Mouse (Mus musculus): ENCODE measurements around the gene Fam240a. TPM values are rescaled to one million over a fixed set of nuclear protein-coding genes. Genes with fewer than 3 reads are reported as not detected.

Fam240a gene
- total RNA-seq, 2 experiments from 2014 or later = not detected

DNA sequence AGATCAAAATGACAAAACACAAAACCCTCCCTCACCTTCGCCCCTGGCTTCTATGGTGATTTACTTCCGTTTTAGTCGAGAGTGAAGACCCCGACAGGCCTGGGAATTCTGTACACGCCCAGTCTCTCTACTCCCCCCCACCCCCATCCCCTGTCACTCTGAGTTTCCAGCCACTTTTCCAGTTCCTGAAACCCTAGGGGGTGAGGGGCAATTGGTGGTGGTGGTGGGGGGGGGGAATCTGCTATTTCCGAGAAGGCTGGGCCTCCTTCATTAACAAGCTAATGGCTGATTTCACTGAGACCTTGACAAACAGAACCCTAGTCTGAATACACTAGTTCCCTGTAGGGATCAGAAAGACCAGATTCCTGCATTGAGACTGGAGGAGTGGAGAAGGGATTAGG lies 30.6 kb upstream of the Fam240a start:
- DNase-seq (ENCODE audit: low spot score in 2 of 2) = no peak
- intact Hi-C loops (cut with DNase I) = no loop called here

DNA sequence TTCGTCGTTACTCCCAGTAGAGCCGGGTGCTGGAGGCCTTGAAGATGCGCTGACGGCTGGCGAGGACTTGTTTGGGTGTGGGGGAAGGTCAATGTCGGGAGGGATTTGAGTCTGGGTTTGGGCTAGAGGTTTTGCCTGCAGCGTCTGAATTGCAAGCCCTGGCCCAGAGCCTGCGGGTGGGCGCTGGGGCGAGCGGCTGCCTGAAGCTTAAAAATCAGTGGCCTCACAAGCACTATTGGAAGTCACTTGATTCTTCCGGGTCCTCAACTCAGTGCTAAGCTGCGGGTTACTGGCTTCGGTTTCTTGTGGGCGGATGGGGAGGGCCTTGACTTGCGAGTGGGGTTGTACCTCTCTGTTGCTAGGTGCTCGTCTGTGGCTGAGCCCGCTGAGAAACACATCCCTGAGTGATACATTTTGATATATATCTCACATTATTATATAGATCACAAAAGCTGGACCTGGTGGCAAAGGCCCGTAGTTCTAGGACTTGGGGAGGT lies 29.9 kb upstream of the Fam240a start:
- intact Hi-C loops (cut with DNase I) = no loop called here
- no peak for DNase-seq (ENCODE audit: low spot score in 2 of 2)

DNA sequence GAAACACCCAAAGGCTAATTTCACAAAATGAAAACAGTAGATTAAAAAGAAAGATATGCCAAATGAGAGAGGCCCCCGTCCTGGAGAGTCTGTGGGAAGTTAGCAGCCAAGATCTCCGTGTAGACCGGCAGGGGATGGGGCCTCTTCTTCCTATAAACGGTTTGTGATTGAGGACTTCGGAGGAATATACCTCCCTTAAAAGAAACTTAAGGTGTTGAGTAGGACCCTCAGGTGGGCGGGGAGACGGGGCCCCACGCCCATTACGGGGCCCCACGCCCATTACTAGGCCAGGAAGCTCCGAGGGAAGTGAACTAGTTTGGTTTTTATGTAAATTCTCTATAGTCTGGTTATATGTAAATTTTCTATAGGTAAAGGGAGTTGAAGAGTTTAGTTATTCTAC lies 29.3 kb upstream of the Fam240a start, which contains the start of gene Tdgf1:
Gene Tdgf1 (minus strand): TSS at position 233 of the 400 bp plus-strand sequence.
- DNase-seq (ENCODE audit: low spot score in 2 of 2) = no peak
- intact Hi-C loops (cut with DNase I) = no loop called here

DNA sequence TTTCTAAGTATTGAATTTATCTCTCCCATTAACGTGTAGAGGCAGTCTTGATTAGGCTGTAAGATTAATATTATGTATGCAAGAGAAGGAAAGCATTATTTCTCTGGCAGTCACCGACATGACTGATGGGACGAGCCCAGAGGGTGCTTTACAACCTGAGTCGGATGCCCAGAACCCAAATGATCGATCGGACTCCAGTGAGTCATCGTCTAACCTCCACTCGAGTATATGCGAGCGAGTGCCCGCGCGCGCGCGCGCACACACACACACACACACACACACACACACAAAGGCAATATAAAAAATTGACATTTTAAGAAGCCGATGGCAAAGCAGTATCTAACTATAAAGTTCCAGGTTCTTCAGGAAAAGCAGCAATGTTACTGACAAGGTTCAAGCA lies 28.7 kb upstream of the Fam240a start:
- intact Hi-C loops (cut with DNase I) = no loop called here
- DNase-seq (ENCODE audit: low spot score in 2 of 2) = no peak

DNA sequence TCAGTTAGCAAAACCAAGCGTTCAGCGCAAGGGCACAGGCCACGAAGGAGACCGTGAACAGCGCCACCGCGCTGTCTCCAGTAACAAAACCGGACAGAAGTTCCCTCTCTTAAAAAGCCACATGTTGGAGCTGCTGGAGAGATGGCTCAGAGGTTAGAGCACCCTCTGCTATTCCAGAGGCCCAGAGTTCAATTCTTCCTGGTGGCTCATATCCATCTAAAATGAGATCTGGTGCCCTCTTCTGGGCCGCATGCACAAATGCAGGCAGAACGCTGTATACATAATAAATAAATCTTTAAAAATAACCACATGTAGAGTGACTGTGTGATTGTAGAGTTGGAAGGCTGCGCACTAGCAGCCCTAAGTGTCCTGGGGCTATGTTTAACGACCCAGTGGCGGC lies 27.6 kb upstream of the Fam240a start:
- DNase-seq (ENCODE audit: low spot score in 2 of 2) = no peak

DNA sequence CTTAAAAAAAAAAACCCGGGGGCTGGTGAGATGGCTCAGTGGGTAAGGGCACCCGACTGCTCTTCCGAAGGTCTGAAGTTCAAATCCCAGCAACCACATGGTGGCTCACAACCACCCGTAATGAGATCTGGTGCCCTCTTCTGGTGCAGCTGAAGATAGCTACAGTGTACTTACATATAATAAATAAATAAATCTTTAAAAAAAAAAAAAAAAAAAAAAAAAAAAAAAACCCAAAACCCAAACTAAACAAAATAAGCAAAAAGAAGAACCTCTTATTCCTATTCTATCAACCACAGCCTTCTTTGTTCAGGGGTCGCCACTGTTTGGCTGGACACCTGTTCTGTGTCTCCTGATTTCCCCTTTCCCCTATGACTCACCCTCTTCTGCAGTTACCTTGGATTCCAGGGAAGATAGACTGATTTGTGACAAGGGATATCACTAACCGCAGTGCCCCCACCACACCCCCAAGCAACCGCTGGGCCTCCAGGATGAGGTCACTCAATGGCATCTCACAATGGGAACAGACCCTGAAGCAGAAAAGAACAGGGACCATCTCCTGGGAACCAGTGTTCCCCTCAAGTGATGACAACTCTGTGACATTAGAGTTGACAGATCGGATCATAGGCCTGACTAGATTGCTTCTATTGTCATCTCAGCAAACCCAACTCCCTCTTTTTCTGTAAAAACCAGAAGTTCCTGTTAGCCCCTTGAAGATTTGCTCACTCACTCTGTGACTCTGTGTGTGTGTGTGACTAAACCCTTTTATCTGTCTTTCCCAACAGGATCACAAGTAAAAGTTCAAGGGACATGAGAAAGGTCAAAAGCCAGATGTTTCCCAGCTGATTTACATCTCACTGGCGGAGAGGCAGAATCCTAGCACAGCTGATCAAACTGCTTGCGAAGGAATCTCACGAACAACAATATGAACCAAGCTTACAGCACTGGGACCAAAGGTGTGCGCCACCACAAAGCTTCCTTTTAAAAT lies 21.1 kb upstream of the Fam240a start:
- intact Hi-C loops (cut with DNase I) = no loop called here
- no peak for DNase-seq (ENCODE audit: low spot score in 2 of 2)

More for the DNA sequence above, 27.6 kb upstream of the Fam240a start:
- intact Hi-C loops (cut with DNase I) = no loop called here

DNA sequence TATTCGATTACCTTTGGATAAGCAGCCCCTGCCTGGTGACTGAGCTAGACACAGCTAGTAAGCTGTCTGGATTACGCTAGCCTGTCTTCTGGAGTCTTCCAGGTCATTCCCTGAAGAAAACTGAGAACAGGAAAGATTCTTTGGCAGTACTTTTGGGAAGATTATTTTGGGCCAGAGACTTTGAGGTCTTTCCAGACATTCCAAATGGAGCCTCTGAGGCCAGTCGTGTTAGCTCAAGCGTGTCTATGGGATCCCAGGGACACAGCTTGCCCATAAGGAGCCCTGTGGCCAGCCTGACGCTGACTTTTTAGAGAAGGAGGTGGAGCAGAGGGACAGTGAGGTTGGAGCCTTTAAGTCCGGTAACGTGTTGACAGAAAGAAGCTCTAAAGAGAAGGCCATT lies 19.3 kb upstream of the Fam240a start:
- intact Hi-C loops (cut with DNase I) = no loop called here
- no peak for DNase-seq (ENCODE audit: low spot score in 2 of 2)

DNA sequence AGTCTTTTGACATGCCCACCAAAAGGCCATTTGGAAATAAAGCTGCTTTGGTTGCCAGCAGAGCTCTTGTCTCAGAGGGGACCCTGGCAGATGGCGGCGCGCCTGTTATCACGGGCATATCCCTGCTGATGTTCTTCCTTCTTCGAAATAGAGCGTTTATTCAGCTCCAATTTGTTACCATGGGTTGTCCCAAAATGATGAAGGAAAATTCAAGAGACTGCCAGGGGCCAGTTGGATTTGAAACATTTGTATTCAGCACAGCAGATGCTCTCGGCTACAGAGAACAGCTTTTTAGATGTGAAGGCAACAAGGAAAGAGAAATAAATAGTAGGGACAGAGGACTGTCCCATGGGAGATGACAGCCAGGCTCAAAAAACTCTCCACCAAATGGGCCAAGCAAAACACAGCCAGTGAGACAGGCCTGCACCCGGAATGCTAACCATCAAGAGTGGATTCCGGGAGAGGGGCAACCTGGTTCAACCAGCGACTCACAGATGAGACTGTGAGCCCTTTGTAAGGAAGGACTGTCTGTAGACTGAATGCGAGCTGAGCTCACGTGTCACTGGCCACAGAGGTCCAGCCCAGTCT lies 17.3 kb upstream of the Fam240a start:
- DNase-seq (ENCODE audit: low spot score in 2 of 2) = peak; percentile 32 to 56
- intact Hi-C loops (cut with DNase I) = no loop called here

DNA sequence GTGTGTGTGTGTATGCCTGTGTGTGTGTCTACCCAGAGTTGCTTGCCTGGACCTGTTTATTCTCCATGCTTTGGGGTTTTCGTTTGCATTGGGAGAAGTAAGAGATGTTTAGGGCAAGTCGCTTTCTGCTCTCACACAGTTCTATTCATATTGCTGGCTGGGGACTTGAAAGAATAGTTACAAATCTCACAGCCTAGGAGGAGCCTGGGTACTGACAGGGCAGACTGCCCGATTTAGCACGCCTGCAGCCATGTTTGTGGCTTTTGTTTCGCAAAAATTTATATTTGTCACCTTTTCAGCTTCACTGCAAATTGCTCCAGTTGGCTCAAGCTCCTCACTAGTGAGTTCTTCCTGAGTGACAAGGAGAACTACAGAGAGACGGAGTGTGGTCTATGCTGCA lies 14.9 kb upstream of the Fam240a start:
- intact Hi-C loops (cut with DNase I) = no loop called here

DNA sequence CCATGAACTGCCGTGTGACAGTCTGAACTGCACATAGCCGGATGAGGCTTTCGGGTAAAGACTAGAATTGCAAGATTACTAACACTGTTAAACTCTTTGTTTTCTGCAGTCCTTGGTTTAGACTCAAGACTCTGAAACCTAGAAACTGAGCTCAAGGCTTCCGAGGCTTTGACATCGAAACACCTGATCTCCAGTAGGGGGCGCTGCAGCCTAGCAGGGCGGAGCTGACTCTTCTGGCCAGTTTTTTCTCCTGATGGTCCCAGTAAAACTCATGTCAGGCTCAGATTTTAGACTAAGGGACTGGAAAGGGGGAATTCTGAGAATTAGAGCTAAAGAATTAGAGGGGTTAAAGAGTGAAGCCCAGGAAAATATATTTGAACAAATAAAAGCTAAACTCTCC lies 6.1 kb upstream of the Fam240a start:
- intact Hi-C loops (cut with DNase I) = loop anchor here (5.0 kb wide), 1 partner anchor 150 kb away; no protein-coding TSS in a partner anchor
- peak; percentile 65 to 67 for DNase-seq (ENCODE audit: low spot score in 2 of 2)

More for the DNA sequence above, 14.9 kb upstream of the Fam240a start:
- DNase-seq (ENCODE audit: low spot score in 2 of 2) = no peak

DNA sequence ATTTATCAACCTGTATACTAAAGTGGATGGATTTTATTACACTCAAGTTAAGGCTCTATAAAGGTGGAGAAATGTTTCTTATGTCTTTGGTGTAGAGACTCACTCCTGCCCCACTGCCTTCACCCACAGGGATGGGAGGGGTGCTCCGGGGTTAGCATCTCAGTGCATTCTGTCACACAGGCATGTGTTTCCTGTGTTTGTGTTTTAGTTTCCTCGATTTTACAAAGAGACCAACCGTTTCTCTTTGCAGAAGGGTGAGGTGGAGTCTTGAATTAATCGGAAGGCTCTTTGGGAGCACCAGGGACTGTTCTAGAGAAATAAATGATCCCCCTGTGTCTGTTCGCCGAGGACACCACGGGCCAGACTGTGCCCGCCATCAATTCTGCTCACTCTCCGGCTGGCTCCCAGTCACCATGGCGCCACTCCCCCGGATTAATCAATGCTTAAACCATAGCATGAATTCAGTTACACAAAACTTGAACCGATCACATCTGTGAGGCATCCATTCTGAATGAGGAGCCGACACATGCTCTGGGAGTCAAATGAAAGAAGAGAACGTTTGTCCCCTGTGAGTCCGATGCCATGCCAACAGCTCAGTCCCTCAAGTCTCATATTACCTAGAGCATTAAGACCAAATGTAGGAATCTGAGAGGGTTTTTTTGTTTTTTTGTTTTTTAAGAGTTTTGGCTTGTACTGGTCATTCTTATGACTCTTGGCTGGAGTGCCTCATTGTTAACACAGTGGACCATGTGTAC lies 4.2 kb upstream of the Fam240a start:
- intact Hi-C loops (cut with DNase I) = loop anchor here (5.0 kb wide), 1 partner anchor 151 kb away; no protein-coding TSS in a partner anchor
- DNase-seq (ENCODE audit: low spot score in 2 of 2) = no peak

DNA sequence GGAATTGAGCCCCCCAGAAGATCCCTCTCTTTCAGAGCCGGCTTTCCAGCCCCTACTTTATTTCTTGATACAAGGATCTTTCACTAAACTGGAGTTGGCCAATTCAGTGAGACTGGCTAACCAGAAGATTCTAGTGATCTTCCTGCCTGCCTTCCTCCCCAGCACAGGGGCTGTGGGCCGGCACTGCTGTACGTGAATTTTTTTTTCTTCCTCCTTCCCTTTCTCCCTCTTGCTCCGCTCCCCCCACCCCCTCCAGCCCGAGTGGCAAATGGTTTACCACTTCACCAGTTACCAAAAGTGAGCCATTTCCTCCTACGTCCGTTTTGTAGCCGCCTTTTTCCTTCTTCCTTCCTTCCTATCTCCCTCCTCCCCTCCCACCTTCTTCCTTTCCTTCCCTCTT lies 1.2 kb downstream of the Fam240a start:
- no peak for DNase-seq (ENCODE audit: low spot score in 2 of 2)
- intact Hi-C loops (cut with DNase I) = loop anchor here (5.0 kb wide), 1 partner anchor 37 kb away; the partner anchor contains the start of gene Lrrc2

DNA sequence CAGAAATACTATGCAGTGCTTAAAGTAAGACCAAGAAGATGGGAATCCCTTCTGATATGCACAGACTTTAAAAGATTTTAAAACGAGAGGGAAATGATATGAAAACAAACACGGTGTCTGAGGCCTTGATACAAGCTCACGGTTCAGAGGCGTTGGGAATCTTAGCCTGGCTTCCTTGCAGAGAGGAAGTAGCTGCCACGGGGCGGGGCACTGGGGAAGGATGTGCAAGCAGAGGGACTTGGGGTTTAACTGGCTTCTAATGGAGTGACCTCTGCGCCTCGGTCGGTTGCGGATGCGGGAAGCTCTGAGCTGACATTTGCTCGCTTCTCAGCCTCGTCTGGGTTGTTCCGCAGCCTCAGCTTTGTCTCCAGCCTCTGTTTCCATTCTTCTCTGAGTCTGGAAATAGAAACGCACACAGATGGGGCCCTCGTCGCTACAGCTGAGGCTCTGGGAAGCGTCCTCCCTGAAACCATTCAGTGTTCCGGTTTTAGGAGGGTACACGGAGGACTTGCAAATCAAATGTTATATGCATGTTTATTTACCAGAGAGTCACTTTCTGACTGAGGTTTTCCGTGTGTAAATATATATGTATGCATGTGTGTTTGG lies 1.9 kb downstream of the Fam240a start:
- intact Hi-C loops (cut with DNase I) = loop anchor here (5.0 kb wide), 1 partner anchor 38 kb away; the partner anchor contains the start of gene Lrrc2
- no peak for DNase-seq (ENCODE audit: low spot score in 2 of 2)

DNA sequence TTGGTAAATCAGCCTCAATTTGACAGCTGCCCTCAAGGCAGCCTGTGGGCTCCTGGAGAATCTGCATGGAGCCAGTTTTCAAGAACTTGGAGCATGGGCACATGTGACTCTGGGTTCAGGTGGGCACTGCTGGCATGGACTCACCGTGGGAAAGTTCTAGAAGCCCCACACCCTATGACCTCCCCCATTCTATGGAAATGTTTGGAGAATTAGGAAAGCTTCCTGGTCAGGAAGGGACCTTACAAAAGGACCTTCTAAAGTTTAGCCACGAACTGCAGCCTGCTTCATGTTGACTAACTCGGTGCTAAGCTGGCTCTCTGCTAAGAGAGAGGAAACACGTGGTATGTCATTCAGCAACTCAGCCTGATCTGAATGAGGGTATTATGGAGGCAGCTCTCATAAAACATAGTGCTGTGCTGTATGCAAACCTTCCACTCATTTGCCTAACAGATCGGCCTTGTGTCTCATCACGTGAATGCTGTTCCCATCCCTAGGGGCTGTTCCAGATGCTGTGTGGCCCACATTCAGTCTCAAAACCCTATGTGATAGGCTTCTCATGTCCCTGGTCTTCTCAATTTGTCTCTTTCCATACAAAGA lies 7.2 kb downstream of the Fam240a start:
- intact Hi-C loops (cut with DNase I) = no loop called here
- peak in 1 of 2 experiments; percentile 28 for DNase-seq (ENCODE audit: low spot score in 2 of 2)

DNA sequence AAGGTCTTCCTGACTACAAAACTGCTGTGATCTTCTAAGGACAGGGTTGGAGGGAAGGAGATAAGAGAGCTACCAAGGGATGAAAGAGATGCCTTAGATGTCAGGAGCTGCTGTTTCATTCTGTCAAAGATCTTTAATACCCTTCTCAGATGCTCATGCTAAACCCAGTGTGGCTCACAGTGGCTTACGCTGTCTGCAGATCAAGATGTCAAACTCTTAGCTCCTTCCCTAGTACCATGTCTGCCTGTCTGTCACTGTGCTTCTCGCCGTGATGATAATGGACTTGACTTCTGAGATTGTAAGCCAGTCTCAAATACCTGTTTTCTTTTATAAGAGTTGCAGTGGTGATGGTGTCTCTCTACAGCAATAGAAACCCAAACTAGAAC lies 8.0 kb downstream of the Fam240a start:
- no peak for DNase-seq (ENCODE audit: low spot score in 2 of 2)
- intact Hi-C loops (cut with DNase I) = no loop called here

DNA sequence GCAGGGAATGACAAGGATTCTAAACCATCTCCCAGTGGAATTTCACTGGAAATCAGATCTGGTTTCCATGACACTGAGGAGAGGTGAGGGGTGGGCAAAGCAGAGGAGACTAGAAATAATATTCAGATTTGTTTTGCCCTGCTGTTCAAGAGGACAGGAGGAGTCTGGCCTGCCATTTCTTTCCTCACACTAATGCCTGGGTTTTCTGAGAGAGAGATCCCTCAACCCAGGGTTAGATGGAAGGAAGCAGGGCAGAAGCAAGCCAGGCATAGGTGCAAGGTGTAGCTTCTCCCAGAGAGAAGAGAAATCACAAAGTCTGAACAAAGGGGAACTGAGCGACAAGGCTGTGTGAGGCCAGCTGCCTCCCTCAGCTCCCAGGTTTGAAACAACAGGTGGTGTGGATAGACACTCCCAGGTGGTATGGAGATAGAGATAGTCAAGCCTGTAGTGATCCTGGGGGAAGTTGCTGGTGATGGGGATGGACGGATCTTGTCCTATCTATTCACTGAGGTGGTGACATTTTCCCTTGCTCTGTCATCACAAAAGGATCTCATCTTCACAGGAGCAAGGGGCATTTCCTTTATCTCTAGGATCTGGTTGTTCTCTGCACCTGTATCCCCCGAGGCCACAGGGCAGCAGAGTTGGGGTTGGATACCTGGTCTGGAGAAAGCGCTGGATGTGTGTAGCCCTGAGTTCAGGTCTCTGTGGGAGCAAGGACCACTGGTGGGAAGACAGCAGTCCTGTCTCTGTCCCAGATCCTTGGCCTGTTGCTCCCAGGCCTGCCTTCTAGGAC lies 8.6 kb downstream of the Fam240a start:
- no peak for DNase-seq (ENCODE audit: low spot score in 2 of 2)
- intact Hi-C loops (cut with DNase I) = no loop called here

DNA sequence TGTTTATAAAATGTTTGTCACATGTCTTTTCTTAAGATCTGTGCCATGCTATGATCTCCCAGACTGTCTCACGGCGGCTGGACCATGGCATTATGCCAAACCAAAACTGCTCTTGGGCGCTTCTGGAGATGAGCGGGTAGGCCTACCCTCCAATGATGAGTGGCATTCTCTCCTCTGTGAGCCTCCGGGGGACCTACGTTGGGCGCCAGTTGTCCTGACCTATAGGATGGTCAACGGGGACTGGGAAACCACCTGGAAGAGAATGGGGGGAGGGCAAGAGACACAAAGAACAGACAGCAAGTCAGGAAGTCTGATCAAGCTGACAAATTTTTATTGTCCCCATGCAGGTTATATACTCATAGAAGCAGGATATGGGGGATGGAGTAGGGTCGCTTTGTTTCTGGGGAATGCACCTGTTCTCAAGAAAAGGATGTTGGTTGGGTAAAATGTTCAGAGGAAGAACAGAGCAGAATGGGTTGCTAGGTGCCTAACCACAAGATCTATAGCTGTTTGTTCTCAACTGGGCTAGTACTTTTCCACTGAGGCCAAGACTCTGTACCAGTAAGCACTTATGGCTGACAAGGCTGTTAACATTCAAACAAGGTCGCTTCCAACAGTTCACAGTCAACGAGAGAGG lies 9.3 kb downstream of the Fam240a start:
- intact Hi-C loops (cut with DNase I) = no loop called here
- no peak for DNase-seq (ENCODE audit: low spot score in 2 of 2)

DNA sequence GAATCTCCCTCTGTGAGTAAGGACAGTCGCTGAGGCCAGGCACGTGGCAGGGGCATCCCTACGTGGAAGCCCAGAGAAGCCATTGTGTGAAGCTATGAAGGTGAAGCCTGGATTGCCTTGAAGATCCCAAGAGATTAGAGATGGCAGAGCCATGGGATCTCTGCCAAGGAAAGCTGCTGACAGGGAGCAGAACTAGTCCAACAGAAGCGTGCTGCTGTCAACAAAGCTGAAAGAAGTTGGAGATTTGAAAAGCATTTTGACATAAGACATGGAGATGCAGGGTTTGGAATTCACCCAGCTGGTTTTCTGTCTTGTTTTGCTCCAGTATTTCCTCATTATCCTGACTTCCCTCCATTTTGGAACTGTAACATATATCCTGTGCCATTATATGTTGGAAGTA lies 14.4 kb downstream of the Fam240a start:
- intact Hi-C loops (cut with DNase I) = no loop called here
- DNase-seq (ENCODE audit: low spot score in 2 of 2) = no peak

Measured in left cerebral cortex, postnatal 25 days (tissue).